Mouse (Mus musculus): ENCODE data around the gene Arih2.

DNA sequence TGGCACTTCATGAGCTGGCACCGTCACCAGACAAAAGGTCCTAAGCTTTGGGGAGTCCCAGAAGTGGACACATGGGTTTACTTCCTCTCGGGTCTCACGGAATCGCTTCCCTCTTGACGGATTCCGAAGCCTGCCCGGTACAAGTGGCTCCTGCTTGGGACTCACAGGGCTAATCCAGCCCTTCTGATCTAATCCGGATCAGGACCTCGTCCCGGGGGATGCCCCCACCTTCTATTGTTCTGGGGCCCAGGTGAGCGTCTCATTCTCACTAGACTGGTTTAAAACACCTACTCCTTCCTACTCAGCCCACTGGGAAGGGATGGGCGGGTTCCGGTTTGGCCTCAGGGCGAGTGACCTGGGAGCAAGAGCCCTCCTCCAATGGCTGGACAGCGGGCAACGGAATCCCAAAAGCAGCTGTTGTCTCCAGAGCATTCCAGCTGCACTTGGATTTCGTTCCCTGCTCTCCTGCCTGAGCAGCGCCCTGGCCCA lies 81.2 kb downstream of the Arih2 start:
- TF ChIP-seq CTCF (IDR thresholded peaks at IDR 0.05; ENCODE audit: low read depth, low read length) (no peak), GATA1 (IDR thresholded peaks at IDR 0.05; ENCODE audit: borderline replicate concordance, low read length) (no peak)
